Mouse (Mus musculus) olfactory bulb, adult 2 months (tissue): ENCODE data around the gene Igfbp5.

Experiments used
- CTCF ChIP-seq: fragments of 200-500 bp; IDR thresholded peaks from 2 replicates; pipeline ENCODE4 v1.5.1; 2012; ENCODE audit warnings: low read depth, mild to moderate bottlenecking, low read length, moderate library complexity; ENCODE audit not compliant: insufficient read depth
- POLR2A ChIP-seq: fragments of 200-500 bp; IDR thresholded peaks from 2 replicates; pipeline ENCODE4 v1.6.1; 2012; ENCODE audit warnings: mild to moderate bottlenecking, low read depth, low read length, moderate library complexity; ENCODE audit not compliant: insufficient read depth

DNA sequence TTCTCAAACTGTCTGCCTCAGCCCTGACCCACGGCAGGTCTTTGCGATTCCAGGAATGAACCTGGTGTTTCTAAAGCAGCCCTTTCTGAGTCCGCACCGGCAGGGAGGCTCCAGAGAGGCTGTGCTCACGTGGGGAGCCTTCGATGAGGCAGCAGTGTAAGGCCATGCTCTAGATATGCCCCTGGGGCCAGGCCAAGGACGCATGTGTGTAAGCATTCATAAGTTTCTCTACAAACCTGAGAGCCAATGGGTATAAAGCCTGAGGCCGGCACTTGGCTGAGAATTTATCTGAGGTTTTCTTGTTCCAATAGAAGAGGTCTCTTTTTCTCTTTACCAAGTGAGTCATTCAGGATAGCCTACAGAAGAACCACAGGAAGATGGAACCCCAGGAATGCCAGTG lies 35.3 kb downstream of the Igfbp5 start:
- TF ChIP-seq POLR2A = no peak
- no peak for TF ChIP-seq CTCF
